Mouse (Mus musculus) midbrain, embryonic 10.5 days (tissue): Measurements from ENCODE around the gene Trak1. TPM values are rescaled to one million over a fixed set of nuclear protein-coding genes. Genes with fewer than 3 reads are reported as not detected.

ENCODE experiments used
- DNase-seq: peaks from one replicate; pipeline ENCODE4 v3.0.0-alpha.2; 2017; ENCODE audit warnings: low spot score
- H3K27ac ChIP-seq: fragments of 300-500 bp; sonication (generic); replicated peaks from 2 replicates; pipeline ENCODE4 v1.5.1; 2016; ENCODE audit warnings: mild to moderate bottlenecking
- H3K27me3 ChIP-seq: fragments of 300-500 bp; sonication (generic); 2 replicates; pipeline ENCODE4 v1.6.1; 2016; ENCODE audit warnings: low read depth, mild to moderate bottlenecking; ENCODE audit not compliant: poor library complexity, severe bottlenecking
- H3K36me3 ChIP-seq: fragments of 300-500 bp; sonication (generic); 2 replicates; pipeline ENCODE4 v1.6.1; 2016; ENCODE audit warnings: mild to moderate bottlenecking, moderate library complexity
- H3K4me1 ChIP-seq: fragments of 300-500 bp; sonication (generic); 2 replicates; pipeline ENCODE4 v1.6.1; 2016
- H3K4me3 ChIP-seq: fragments of 300-500 bp; sonication (generic); 2 replicates; pipeline ENCODE4 v1.5.1; 2016; ENCODE audit warnings: mild to moderate bottlenecking, moderate library complexity
- H3K9me3 ChIP-seq: fragments of 300-500 bp; sonication (generic); replicated peaks from 2 replicates; pipeline ENCODE4 v1.6.1; 2016; ENCODE audit warnings: mild to moderate bottlenecking
- WGBS: fragments of 180-500 bp; shearing (Covaris S2); methylation state at CpG from one replicate; pipeline ENCODE4 v1.1.7; 2016; 5-methylcytosine and 5-hydroxymethylcytosine counted together
- polyA plus RNA-seq: library from polyadenylated mRNA; unstranded; fragments of >200 nt; fragmentation: Nextera tagmentation; extraction: Ambion mirVana; gene quantifications from 2 replicates; pipeline ENCODE4 v1.2.1, GENCODE M21; 2016

Gene Trak1
- polyA plus RNA-seq, 1 experiment from 2014 or later: 26.5 TPM

DNA sequence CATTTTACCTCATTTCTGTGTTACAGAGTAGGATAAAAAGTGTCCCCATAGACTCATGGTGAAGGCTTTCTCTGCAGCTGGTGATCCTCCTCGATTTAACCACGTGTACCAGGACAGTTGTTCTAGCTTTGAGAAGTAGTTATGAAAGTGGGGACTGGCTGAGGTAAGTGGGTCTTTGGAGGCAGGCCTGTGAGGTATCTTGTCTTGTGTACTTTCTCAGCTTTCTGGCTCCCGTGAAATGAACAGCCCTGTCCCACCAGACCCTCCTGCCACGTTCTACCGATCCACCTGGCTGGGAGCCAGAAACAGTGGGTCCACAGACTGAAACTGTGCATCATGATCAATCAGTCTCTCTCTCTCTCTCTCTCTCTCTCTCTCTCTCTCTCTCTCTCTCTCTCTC, 18.1 kb upstream of the Trak1 start:
- no peak overlapping the region for H3K27ac ChIP-seq
- H3K4me1 ChIP-seq: peaks cover 26% of the 10 kb centered on the region
- peaks cover 26% of the 10 kb centered on the region for H3K36me3 ChIP-seq
- 92% methylated on average over 5 of the region's 5 CpGs for WGBS
- H3K9me3 ChIP-seq: peaks cover 15% of the 10 kb centered on the region
- no peak overlapping the region for H3K4me3 ChIP-seq
- DNase-seq: no peak
- H3K27me3 ChIP-seq: no peaks in the 10 kb centered on the region

- peaks cover 19% of the 10 kb centered on the region for H3K9me3 ChIP-seq
- H3K27me3 ChIP-seq: no peaks in the 10 kb centered on the region
- no peak for DNase-seq
- no peak overlapping the region for H3K4me3 ChIP-seq
- no peak overlapping the region for H3K27ac ChIP-seq
- H3K4me1 ChIP-seq: peaks cover 23% of the 10 kb centered on the region
- H3K36me3 ChIP-seq: peaks cover 26% of the 10 kb centered on the region
- WGBS: 82% methylated on average over 6 of the region's 6 CpGs
Observed at GRCm38 (mm10) chr9:121281891-121282290, 15.4 kb upstream of the Trak1 start.

- 93% methylated on average over 6 of the region's 6 CpGs for WGBS
- H3K27me3 ChIP-seq: no peaks in the 10 kb centered on the region
- no peak for DNase-seq
- peaks cover 26% of the 10 kb centered on the region for H3K36me3 ChIP-seq
- no peak overlapping the region for H3K27ac ChIP-seq
- H3K4me1 ChIP-seq: peaks cover 13% of the 10 kb centered on the region
- H3K4me3 ChIP-seq: no peak overlapping the region
- H3K9me3 ChIP-seq: peaks cover 19% of the 10 kb centered on the region
Observed at GRCm38 (mm10) chr9:121283620-121284185, 13.6 kb upstream of the Trak1 start.

GRCm38 (mm10) chr9:121284422-121284821, 12.9 kb upstream of the Trak1 start:
- H3K27me3 ChIP-seq: no peaks in the 10 kb centered on the region
- 85% methylated on average over 3 of the region's 3 CpGs for WGBS
- DNase-seq: peak; percentile 32
- H3K36me3 ChIP-seq: peaks cover 19% of the 10 kb centered on the region
- H3K4me1 ChIP-seq: peaks cover 11% of the 10 kb centered on the region
- peaks cover 19% of the 10 kb centered on the region for H3K9me3 ChIP-seq
- H3K4me3 ChIP-seq: no peak overlapping the region
- no peak overlapping the region for H3K27ac ChIP-seq

DNA sequence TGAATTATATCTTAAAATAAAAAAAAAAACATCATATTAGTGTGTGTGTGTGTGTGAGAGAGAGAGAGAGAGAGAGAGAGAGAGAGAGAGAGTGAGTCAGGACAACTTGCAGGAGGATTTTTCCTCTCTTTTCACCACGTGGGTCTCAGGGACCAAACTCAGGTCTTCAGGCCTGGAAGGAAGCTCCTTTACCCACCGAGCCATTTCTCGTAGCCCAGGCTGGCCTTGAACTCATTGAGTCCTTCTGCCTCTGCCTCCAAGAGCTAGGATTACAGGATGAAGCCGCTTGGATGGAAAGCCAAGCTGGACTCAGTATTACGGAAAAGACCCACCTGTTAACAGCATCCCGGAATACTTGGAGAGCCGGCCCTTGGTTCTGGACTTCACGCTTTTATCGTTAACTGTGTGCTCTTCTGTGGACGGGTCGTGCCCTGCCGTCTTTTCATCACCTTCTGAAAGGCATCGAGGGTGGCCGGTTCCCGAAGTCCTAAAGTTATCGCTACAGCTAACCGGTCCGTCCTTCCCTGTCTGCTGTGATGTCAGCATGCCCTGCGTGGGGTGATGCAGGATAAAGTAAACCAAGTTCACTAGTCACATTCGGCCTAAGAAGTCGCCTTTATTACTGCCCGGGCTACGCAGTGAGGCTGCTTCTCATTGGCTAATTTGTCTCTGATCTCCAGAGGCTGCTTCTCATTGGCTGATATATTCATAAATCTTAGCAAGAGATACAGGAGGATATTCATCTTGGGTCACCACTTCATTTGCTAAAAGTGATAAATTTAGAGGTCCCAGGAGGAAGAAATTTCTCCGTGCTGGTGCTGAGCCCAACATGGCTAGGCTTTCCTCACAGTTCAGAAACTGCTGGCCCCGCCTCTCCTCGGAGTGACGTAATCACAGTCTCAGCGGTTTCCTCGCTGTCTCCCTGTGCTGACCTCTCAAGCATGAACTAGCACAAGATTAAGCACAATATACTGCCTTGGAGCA, 11.7 kb upstream of the Trak1 start:
- Histone ChIP-seq H3K36me3 (peaks cover 14% of the 10 kb centered on the region), H3K27ac (peak overlapping the region; percentile 84), H3K4me3 (peak overlapping the region; percentile 56), H3K4me1 (peaks cover 11% of the 10 kb centered on the region), H3K9me3 (peaks cover 24% of the 10 kb centered on the region), H3K27me3 (no peaks in the 10 kb centered on the region)
- DNase-seq: peak; percentile 73
- WGBS: 22% methylated on average over 29 of the region's 29 CpGs

- 73% methylated on average over 3 of the region's 3 CpGs for WGBS
- peaks cover 11% of the 10 kb centered on the region for H3K4me1 ChIP-seq
- peak overlapping the region; percentile 56 for H3K4me3 ChIP-seq
- no peak for DNase-seq
- H3K27me3 ChIP-seq: no peaks in the 10 kb centered on the region
- peaks cover 24% of the 10 kb centered on the region for H3K9me3 ChIP-seq
- H3K27ac ChIP-seq: peak overlapping the region; percentile 84
- H3K36me3 ChIP-seq: peaks cover 14% of the 10 kb centered on the region
Observed at GRCm38 (mm10) chr9:121286325-121286901, 10.9 kb upstream of the Trak1 start.

GRCm38 (mm10) chr9:121291275-121291674, 6.0 kb upstream of the Trak1 start:
- no peak overlapping the region for H3K27ac ChIP-seq
- no peak for DNase-seq
- peaks cover 6% of the 10 kb centered on the region; the same call in 1 of the 2 replicates for H3K9me3 ChIP-seq
- H3K27me3 ChIP-seq: peaks cover 25% of the 10 kb centered on the region
- 83% methylated on average over 2 of the region's 2 CpGs for WGBS
- H3K4me1 ChIP-seq: peaks cover 2% of the 10 kb centered on the region
- H3K36me3 ChIP-seq: no peaks in the 10 kb centered on the region
- no peak overlapping the region for H3K4me3 ChIP-seq

DNA sequence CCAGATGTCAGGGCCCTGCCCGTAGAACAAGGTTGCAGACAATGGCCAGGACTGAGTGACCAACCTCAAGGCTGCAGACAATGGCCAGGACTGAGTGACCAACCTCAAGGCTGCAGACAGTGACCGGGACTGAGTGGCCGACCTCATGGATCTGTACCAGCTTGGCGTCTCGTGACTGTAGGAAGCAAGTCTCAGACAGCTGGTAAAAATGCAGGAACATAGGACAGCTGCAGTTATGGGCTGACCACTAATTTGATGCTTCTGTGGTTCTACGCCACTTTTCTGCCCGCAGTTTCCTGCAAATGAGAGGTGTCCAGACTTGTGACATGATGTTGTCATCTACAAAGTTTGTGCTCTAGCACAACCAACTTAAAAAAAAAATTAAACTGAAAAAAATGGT, 4.1 kb upstream of the Trak1 start:
- Histone ChIP-seq H3K9me3 (peaks cover 6% of the 10 kb centered on the region; the same call in 1 of the 2 replicates), H3K36me3 (no peaks in the 10 kb centered on the region), H3K27ac (no peak overlapping the region), H3K4me1 (peaks cover 15% of the 10 kb centered on the region), H3K27me3 (peaks cover 33% of the 10 kb centered on the region), H3K4me3 (no peak overlapping the region)
- no peak for DNase-seq
- WGBS: 93% methylated on average over 7 of the region's 7 CpGs

- Histone ChIP-seq H3K27me3 (peaks cover 33% of the 10 kb centered on the region), H3K4me3 (no peak overlapping the region), H3K4me1 (peaks cover 35% of the 10 kb centered on the region), H3K27ac (no peak overlapping the region), H3K9me3 (no peaks in the 10 kb centered on the region; the same call in 1 of the 2 replicates), H3K36me3 (no peaks in the 10 kb centered on the region)
- WGBS: 86% methylated on average over 7 of the region's 7 CpGs
- no peak for DNase-seq
Observed at GRCm38 (mm10) chr9:121295221-121295620, 2.1 kb upstream of the Trak1 start.

GRCm38 (mm10) chr9:121298065-121298398, 730 bp downstream of the Trak1 start:
- Histone ChIP-seq H3K9me3 (no peaks in the 10 kb centered on the region), H3K27ac (peak overlapping the region; percentile 97), H3K4me1 (peaks cover 61% of the 10 kb centered on the region), H3K36me3 (no peaks in the 10 kb centered on the region; the same call in 1 of the 2 replicates), H3K4me3 (peak overlapping the region; percentile 96), H3K27me3 (peaks cover 33% of the 10 kb centered on the region)
- 4% methylated on average over 7 of the region's 7 CpGs for WGBS
- no peak for DNase-seq

DNA sequence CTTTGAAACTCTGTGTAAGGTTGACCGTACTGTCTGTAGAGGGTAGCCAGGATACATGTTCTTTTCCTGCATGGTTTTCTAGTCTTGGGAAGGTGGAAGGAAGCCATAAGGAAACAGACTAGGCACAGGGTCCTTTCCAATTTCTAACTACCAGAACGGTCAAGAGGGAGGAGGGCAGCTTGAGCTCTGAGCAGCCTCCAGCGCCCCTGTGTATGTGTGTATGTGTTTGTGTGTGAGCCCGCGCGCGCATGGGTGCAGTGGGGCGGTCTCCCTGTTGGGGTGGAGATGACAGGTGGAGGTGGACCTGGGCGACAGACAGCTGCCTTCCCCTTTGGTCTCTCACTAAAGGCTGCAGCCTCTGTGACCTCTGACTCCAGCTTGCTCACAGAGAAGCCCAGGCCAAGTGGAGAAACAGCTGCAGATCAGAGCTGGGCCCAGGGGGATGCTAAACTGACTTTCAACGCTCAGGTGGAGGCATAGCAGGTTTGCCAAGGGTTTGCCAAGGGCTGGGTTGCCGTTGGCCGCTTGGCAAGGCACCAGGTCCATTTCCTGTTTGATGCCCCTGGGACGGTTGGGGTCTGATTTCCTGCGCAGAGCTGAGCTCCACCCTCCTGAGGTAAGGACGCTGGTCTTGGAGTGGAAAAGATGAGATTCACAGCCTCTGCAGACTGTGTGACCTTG, 1.2 kb downstream of the Trak1 start:
- Histone ChIP-seq H3K9me3 (no peaks in the 10 kb centered on the region), H3K27me3 (peaks cover 33% of the 10 kb centered on the region), H3K4me1 (peaks cover 66% of the 10 kb centered on the region), H3K4me3 (peak overlapping the region; percentile 96), H3K27ac (peak overlapping the region; percentile 97), H3K36me3 (no peaks in the 10 kb centered on the region; the same call in 1 of the 2 replicates)
- WGBS: 35% methylated on average over 15 of the region's 15 CpGs
- DNase-seq: no peak

GRCm38 (mm10) chr9:121299223-121299755, 2.0 kb downstream of the Trak1 start:
- H3K36me3 ChIP-seq: no peaks in the 10 kb centered on the region; the same call in 1 of the 2 replicates
- no peak for DNase-seq
- peaks cover 74% of the 10 kb centered on the region for H3K4me1 ChIP-seq
- peak overlapping the region; percentile 96 for H3K4me3 ChIP-seq
- H3K27me3 ChIP-seq: peaks cover 26% of the 10 kb centered on the region
- H3K9me3 ChIP-seq: no peaks in the 10 kb centered on the region
- H3K27ac ChIP-seq: peak overlapping the region; percentile 97
- 62% methylated on average over 9 of the region's 9 CpGs for WGBS
